Mouse (Mus musculus): ENCODE data around the gene Zfp94. TPM values are rescaled to one million over a fixed set of nuclear protein-coding genes. Genes with fewer than 3 reads are reported as not detected.
A peak's percentile ranks its signal among the peaks of the same experiment; 100 is the strongest.

The Zfp94 gene
- polyA plus RNA-seq, 1 experiment from 2014 or later, result 21.6 TPM

DNA sequence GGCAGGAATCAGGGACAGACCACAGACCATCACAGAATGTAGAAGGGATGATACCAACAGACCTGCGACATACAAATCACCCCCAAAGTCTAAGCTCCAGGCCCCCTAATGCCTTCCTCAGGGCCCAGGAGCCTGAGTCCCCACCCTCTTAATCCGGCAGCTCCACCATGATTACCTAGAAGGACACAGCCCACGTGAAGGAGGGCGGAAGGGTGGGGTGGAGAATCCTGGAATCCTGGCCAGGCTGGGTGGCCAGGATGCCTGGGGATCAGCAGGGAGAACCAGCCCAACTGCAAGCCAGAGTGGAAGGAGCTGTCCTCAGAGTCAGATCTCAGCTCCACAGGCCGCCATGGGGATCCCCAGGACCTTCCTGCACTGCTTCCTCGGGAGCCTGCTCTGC lies 32.4 kb upstream of the Zfp94 start, which contains the start of gene Lypd5:
TSS of gene Lypd5 (plus strand) at position 301 of the 400 bp plus-strand sequence.
- no peaks in the 10 kb centered on the region for H3K36me3 ChIP-seq (ENCODE audit: control insufficient read depth, insufficient read depth, low read length)
- no peak for DNase-seq (ENCODE audit: low spot score)
- no peak within 1 kb of the TSS for H3K9ac ChIP-seq (ENCODE audit: low read length)
- no peak for ATAC-seq
- H3K4me2 ChIP-seq (ENCODE audit: low read length), result no peak within 1 kb of the TSS
- no peaks in the 10 kb centered on the region for H3K9me3 ChIP-seq (replicated peaks; ENCODE audit: control insufficient read depth, low read length)
- H3K27ac ChIP-seq (ENCODE audit: low read depth, low read length), result no peak within 1 kb of the TSS
- 46% methylated on average over 6 of the region's 6 CpGs for WGBS
- H3K4me1 ChIP-seq (ENCODE audit: control insufficient read depth, insufficient read depth, low read length), result no peaks in the 10 kb centered on the region
- H3K27me3 ChIP-seq (replicated peaks; ENCODE audit: control insufficient read depth, insufficient read depth, low read length), result no peaks in the 10 kb centered on the region
- H3K4me3 ChIP-seq (ENCODE audit: low read depth, low read length), result no peak within 1 kb of the TSS

DNA sequence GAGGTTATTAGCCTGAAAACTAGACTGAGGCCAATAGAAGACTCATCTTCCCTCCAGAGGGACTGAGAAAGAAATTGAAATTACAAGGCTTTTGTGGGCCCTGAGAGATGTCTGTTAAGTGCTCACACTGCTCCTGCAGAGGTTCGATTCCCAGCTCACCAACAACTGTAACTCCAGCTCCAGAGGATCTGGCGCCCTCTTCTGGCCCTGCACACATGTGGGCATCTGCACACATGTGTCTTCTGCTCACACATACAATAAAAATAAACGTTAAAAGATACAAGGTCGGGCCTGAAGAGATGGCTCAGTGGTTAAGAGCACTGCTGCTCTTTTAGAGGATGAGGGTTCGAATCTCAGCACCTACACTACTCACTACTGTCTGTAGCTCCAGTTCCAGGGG lies 30.0 kb upstream of the Zfp94 start:
- Histone ChIP-seq H3K4me1 (ENCODE audit: control insufficient read depth, insufficient read depth, low read length) (no peaks in the 10 kb centered on the region), H3K9ac (ENCODE audit: low read length) (no peak overlapping the region), H3K4me2 (ENCODE audit: low read length) (no peak overlapping the region), H3K36me3 (ENCODE audit: control insufficient read depth, insufficient read depth, low read length) (no peaks in the 10 kb centered on the region), H3K4me3 (ENCODE audit: low read depth, low read length) (no peak overlapping the region), H3K9me3 (replicated peaks; ENCODE audit: control insufficient read depth, low read length) (no peaks in the 10 kb centered on the region), H3K27ac (ENCODE audit: low read depth, low read length) (no peak overlapping the region), H3K27me3 (replicated peaks; ENCODE audit: control insufficient read depth, insufficient read depth, low read length) (no peaks in the 10 kb centered on the region)
- ATAC-seq (no peak), DNase-seq (ENCODE audit: low spot score) (no peak)
- 63% methylated on average over 5 of the region's 5 CpGs for WGBS

DNA sequence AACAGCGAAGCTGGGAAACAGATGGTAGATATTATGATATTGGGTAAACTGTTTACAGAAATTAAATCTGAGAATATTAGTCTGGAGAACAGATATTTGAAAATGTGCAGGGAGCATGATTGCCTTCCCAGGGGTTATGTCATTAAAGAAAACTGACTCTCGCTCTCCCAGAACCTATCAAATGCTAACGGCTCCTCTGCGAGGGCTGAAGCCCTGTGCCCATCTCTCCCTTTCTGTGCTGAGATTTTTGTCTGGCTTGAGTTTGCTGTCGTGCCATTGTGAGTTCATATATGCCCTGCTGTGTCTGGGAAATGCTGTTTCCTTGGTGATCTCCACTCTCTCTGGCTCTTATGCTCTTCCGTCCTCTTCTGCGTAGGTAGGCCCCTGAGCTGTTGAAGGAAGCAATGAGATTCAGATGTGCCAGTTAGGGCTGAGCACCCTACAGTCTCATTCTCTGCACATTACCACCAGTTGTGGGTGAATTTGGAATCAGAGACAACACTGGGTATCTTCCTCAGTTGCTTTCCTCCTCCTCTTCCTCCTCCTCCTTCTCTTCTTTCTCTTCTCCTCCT lies 27.3 kb upstream of the Zfp94 start:
- no peaks in the 10 kb centered on the region for H3K4me1 ChIP-seq (ENCODE audit: control insufficient read depth, insufficient read depth, low read length)
- H3K36me3 ChIP-seq (ENCODE audit: control insufficient read depth, insufficient read depth, low read length), result no peaks in the 10 kb centered on the region
- no peaks in the 10 kb centered on the region for H3K9me3 ChIP-seq (replicated peaks; ENCODE audit: control insufficient read depth, low read length)
- WGBS, result 68% methylated on average over 7 of the region's 7 CpGs
- DNase-seq (ENCODE audit: low spot score) (no peak), ATAC-seq (no peak)
- no peak overlapping the region for H3K9ac ChIP-seq (ENCODE audit: low read length)
- H3K27me3 ChIP-seq (replicated peaks; ENCODE audit: control insufficient read depth, insufficient read depth, low read length), result no peaks in the 10 kb centered on the region
- no peak overlapping the region for H3K27ac ChIP-seq (ENCODE audit: low read depth, low read length)
- no peak overlapping the region for H3K4me3 ChIP-seq (ENCODE audit: low read depth, low read length)
- H3K4me2 ChIP-seq (ENCODE audit: low read length), result no peak overlapping the region

DNA sequence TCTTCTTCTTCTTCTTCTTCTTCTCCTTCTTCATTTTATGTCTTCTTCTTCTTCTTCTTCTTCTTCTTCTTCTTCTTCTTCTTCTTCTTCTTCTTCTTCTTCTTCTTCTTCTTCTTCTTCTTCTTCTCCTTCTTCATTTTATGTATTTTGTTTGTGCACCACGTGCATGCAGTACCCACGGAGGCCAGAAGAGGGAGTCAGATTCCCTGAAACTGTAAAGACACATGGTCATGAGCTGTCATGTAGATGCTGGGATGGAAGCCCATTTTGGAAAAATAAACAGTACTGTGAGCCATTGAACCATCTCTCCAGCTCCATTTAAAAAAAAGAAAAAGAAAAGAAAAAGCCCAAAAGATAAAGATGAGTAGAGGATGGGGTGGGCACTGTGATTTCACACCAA lies 21.8 kb upstream of the Zfp94 start:
- Histone ChIP-seq H3K27me3 (replicated peaks; ENCODE audit: control insufficient read depth, insufficient read depth, low read length) (no peaks in the 10 kb centered on the region), H3K9me3 (replicated peaks; ENCODE audit: control insufficient read depth, low read length) (no peaks in the 10 kb centered on the region), H3K4me3 (ENCODE audit: low read depth, low read length) (no peak overlapping the region), H3K9ac (ENCODE audit: low read length) (no peak overlapping the region), H3K4me2 (ENCODE audit: low read length) (no peak overlapping the region), H3K36me3 (ENCODE audit: control insufficient read depth, insufficient read depth, low read length) (no peaks in the 10 kb centered on the region), H3K27ac (ENCODE audit: low read depth, low read length) (no peak overlapping the region), H3K4me1 (ENCODE audit: control insufficient read depth, insufficient read depth, low read length) (no peaks in the 10 kb centered on the region)
- 43% methylated on average over 2 of the region's 2 CpGs for WGBS
- DNase-seq (ENCODE audit: low spot score), result no peak
- no peak for ATAC-seq

DNA sequence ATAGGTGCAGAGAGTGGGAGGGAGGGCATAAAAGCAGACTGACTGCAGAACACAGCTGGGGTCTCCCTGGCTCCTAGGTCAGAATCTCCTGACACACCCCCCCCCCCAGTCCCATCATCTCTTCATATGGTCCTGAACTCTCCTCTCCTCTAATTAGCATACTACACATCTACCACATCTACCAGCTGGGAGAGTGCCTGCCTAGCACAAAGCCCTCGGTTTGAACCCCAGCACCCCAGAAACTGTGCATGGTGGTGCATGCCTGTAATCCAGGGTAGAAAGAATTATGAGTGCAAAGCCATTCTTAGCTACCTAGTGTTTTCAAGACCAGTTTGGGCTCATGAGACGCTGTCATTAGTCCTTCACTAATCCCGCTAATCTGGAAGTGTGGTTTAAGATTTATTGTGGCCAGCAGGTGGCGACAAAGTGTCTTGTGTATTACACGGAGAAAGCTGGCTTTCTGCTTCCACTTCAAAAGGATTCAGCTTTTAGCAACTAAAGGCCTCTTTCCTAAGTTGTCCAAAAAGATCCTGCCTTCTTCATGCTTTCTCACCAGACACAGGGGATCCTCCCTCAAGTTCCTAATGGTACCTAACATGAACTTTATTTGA lies 19.3 kb upstream of the Zfp94 start:
- H3K9ac ChIP-seq (ENCODE audit: low read length), result no peak overlapping the region
- H3K4me1 ChIP-seq (ENCODE audit: control insufficient read depth, insufficient read depth, low read length), result no peaks in the 10 kb centered on the region
- H3K36me3 ChIP-seq (ENCODE audit: control insufficient read depth, insufficient read depth, low read length), result no peaks in the 10 kb centered on the region
- H3K27ac ChIP-seq (ENCODE audit: low read depth, low read length), result no peak overlapping the region
- no peaks in the 10 kb centered on the region for H3K27me3 ChIP-seq (replicated peaks; ENCODE audit: control insufficient read depth, insufficient read depth, low read length)
- no peak overlapping the region for H3K4me2 ChIP-seq (ENCODE audit: low read length)
- H3K4me3 ChIP-seq (ENCODE audit: low read depth, low read length), result no peak overlapping the region
- ATAC-seq (peak; percentile 42; the same call in 1 of the 2 replicates), DNase-seq (ENCODE audit: low spot score) (peak; percentile 91)
- 10% methylated on average over 5 of the region's 5 CpGs for WGBS
- H3K9me3 ChIP-seq (replicated peaks; ENCODE audit: control insufficient read depth, low read length), result no peaks in the 10 kb centered on the region

DNA sequence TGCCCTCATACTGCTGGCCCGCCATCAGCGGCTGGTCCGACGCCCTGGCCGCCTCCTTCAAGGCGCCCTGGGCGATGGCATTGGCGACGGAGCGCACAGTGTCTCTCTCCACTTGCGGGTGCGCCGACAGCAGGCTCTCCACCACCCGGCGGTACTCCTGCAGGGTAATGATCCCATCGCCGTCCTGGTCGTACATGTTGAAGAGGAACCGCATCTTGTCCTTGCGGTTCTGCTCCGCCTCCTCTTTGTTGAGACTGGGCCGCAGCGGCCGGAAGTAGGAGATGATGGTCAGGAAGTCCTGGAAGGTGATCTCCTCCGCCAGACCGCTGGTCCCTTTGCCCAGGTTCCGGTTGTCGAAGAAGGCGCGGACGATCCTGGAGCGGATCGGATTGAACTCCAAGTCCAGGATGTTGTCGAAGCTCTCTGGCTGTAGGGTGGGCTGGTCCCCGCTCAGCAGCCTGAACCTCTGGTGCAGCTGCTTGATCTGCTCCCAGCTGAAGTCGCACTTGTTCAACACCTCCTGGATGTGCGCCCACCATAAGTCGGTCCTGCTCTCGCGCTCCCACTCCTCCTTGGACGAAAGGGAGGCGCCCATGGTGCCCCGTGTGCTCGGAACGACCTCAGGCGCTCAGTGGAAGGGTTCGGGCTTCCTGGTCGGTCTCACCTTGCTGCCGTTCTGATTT lies 17.0 kb upstream of the Zfp94 start, which contains the start of gene Tescl:
TSS of gene Tescl (minus strand) at position 633 of the 683 bp plus-strand sequence.
- Histone ChIP-seq H3K4me2 (ENCODE audit: low read length) (no peak within 1 kb of the TSS), H3K27me3 (replicated peaks; ENCODE audit: control insufficient read depth, insufficient read depth, low read length) (no peaks in the 10 kb centered on the region), H3K4me3 (ENCODE audit: low read depth, low read length) (no peak within 1 kb of the TSS), H3K4me1 (ENCODE audit: control insufficient read depth, insufficient read depth, low read length) (0 out of 2 replicates have a peak, but pooled peaks cover 3% of the 10 kb centered on the region), H3K9me3 (replicated peaks; ENCODE audit: control insufficient read depth, low read length) (no peaks in the 10 kb centered on the region), H3K27ac (ENCODE audit: low read depth, low read length) (no peak within 1 kb of the TSS), H3K36me3 (ENCODE audit: control insufficient read depth, insufficient read depth, low read length) (no peaks in the 10 kb centered on the region), H3K9ac (ENCODE audit: low read length) (no peak within 1 kb of the TSS)
- DNase-seq (ENCODE audit: low spot score) (no peak), ATAC-seq (no peak)
- 58% methylated on average over 49 of the region's 49 CpGs for WGBS

DNA sequence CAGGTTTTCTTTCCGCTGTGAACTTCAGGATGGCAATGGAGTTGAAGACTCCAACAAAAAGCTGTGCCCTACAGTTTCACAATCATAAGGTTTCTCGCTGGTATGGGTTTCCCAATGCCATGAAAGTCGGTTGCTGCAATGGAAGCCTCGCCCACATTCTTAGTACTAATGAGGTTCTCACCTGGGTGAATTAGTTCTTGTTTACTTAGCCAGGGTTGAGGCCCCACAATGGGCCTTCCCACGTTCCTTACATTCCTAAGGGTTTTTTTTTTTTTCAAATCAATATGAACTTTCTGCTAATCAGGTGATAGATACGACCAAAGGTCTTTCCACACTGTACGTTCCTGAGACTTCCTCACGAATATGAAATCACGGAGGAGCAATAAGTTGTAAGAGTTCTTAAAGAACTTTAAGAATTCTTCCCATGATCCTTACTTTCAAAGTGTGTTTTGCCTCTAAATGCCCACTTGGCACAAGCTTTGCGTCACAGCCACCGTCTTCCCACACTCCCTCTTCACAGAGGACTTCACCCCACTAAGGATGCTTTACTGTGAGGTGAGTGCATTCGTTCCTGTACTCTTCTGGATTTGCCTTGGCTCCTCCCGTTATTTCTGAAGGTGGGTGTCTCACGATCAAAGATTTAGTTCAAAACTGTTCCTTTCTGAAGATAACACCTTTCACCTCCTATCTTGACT lies 11.0 kb upstream of the Zfp94 start:
- no peak overlapping the region for H3K27ac ChIP-seq (ENCODE audit: low read depth, low read length)
- DNase-seq (ENCODE audit: low spot score) (no peak), ATAC-seq (no peak)
- peaks cover 7% of the 10 kb centered on the region; the same call in 1 of the 2 replicates for H3K9me3 ChIP-seq (replicated peaks; ENCODE audit: control insufficient read depth, low read length)
- WGBS, result 91% methylated on average over 14 of the region's 14 CpGs
- no peak overlapping the region for H3K4me3 ChIP-seq (ENCODE audit: low read depth, low read length)
- no peak overlapping the region for H3K4me2 ChIP-seq (ENCODE audit: low read length)
- no peaks in the 10 kb centered on the region for H3K36me3 ChIP-seq (ENCODE audit: control insufficient read depth, insufficient read depth, low read length)
- no peaks in the 10 kb centered on the region for H3K27me3 ChIP-seq (replicated peaks; ENCODE audit: control insufficient read depth, insufficient read depth, low read length)
- H3K9ac ChIP-seq (ENCODE audit: low read length), result no peak overlapping the region
- peaks cover 6% of the 10 kb centered on the region; the same call in 1 of the 2 replicates for H3K4me1 ChIP-seq (ENCODE audit: control insufficient read depth, insufficient read depth, low read length)

DNA sequence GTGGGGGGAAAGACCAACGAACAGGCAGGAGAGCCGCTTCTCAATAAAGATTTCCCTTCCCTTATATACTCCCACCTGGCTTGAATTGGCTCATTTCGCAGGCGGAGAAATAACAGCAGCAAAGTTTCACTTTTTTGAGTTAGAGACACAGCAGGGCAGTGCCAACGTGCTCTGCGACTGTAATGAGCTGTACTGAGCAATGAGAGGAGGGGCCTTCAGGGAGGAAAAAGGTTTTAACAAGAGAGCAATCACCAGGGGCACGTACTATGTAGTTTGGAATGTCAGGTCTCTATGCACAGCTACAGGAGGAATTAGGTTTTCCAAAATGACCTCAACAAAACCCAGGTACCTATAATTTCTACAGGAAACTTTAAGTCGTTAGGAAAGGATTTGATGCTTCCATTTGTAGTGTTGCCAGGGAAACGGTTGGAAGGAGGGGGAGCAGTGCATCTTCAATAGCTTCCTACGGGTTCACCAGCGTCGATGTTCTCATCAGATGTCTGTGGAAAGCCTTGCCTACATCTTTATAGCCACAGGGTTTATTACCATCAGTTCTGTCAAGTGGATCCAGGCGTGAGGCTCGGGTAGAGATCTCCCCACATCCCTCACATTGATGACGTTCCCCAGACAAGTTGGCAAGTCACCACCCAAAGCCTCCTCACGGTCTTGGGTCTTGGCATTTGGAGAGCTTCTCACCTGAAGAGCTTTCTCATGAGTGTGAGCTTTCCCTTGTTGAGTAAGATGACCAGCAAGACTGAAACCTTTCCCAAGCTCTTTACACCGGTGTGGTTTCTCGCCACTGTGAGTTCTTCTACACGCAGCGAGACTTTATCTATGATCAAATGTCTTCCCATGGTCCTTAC lies 10.0 kb upstream of the Zfp94 start:
- Histone ChIP-seq H3K9me3 (replicated peaks; ENCODE audit: control insufficient read depth, low read length) (peaks cover 7% of the 10 kb centered on the region; the same call in 1 of the 2 replicates), H3K27me3 (replicated peaks; ENCODE audit: control insufficient read depth, insufficient read depth, low read length) (no peaks in the 10 kb centered on the region), H3K4me1 (ENCODE audit: control insufficient read depth, insufficient read depth, low read length) (peaks cover 6% of the 10 kb centered on the region; the same call in 1 of the 2 replicates), H3K27ac (ENCODE audit: low read depth, low read length) (0 out of 2 replicates have a peak overlapping the region, but pooled peaks have one; percentile 3), H3K9ac (ENCODE audit: low read length) (peak overlapping the region; percentile 54), H3K4me2 (ENCODE audit: low read length) (peak overlapping the region; percentile 40), H3K4me3 (ENCODE audit: low read depth, low read length) (peak overlapping the region; percentile 25; the same call in 1 of the 2 replicates), H3K36me3 (ENCODE audit: control insufficient read depth, insufficient read depth, low read length) (no peaks in the 10 kb centered on the region)
- ATAC-seq (peak; percentile 67), DNase-seq (ENCODE audit: low spot score) (peak; percentile 52)
- WGBS, result 35% methylated on average over 20 of the region's 20 CpGs

All from forebrain, embryonic 14.5 days (tissue).